Mouse (Mus musculus): ENCODE measurements around the gene Capn7. TPM values are rescaled to one million over a fixed set of nuclear protein-coding genes. Genes with fewer than 3 reads are reported as not detected.

Capn7 gene
- total RNA-seq, 4 experiments from 2014 or later = 30.4 to 33.8 (median 31.8) TPM

DNA sequence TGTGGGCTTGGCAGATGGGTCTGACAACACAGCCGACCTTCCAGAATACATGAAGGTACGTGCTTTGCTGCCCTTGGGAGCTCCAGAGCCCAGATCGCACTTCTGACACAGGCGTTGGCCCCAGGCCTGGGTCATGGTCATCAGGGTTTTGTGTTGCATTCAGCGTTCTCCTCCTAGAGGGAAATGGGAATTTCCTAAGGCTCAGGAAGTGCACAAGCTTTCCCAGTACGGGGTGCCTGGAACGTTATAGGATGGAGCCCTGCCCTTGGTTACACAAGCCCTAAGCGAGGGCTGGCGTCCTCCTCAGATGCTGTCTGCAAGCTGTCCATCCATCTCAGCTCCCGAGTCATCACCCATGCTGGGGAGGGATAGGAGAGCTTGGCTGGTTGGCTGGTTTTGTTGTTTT lies 76.2 kb downstream of the Capn7 start:
- DNase-seq (ENCODE audit: low spot score in 2 of 2) = no peak

- no peak for DNase-seq (ENCODE audit: low spot score in 2 of 2)
Observed at GRCm38 (mm10) chr14:31413475-31414086, 77.1 kb downstream of the Capn7 start.

DNA sequence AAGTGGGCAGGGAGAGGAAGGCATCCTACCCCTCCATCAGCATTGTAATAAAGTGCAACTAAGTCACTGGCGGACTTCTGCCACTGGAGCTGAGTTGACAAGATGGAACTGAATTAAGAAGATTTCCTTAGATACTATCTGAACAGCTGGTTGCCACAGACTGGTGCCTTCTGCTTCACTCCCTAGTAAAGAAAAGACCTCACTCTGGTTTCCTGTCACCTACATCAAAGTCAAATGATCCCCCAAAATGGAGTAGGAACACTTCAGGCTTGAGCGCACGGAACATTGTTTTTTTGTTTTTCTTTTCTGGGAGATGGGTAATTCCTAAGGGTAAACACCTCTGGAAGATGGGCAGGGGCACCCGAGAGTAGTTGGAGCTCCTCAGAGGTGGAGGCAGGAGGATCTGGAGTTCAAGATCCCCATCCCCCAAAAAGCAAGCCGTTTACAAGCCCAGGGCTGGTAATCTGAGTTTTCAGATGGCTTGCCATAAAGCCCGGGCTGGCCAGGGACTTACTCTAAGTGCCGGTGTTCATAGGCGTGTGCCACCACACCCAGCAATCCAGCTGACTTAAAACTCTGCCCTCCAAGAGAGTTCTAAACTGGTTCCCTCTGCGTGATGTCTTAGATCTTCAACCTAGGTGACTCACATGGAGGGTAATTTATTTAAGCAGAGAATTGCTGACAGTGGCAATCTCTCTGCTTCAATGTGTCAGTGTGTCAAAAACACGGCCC lies 78.0 kb downstream of the Capn7 start:
- DNase-seq (ENCODE audit: low spot score in 2 of 2) = no peak

DNA sequence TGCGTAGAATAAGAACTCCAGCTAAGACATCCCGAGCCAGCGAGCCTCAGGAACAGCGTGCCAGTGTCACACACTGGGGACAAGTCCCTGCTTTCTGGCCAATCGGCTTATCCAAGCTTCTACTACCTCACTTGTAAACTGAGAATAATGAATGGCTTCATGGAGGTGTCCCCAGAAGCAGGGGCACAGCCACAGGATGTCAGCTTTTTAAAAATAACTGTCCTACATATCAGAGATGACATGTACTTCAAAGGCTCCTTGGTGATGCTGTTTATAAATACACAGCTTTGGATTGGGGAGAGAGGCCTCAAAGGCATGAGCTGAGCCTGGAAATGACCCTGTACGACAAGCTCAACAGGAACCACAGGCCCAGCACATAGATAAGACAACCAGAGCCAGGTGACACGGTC lies 78.5 kb downstream of the Capn7 start:
- no peak for DNase-seq (ENCODE audit: low spot score in 2 of 2)

- no peak for DNase-seq (ENCODE audit: low spot score in 2 of 2)
Observed at GRCm38 (mm10) chr14:31416411-31416810, 80.0 kb downstream of the Capn7 start.

DNA sequence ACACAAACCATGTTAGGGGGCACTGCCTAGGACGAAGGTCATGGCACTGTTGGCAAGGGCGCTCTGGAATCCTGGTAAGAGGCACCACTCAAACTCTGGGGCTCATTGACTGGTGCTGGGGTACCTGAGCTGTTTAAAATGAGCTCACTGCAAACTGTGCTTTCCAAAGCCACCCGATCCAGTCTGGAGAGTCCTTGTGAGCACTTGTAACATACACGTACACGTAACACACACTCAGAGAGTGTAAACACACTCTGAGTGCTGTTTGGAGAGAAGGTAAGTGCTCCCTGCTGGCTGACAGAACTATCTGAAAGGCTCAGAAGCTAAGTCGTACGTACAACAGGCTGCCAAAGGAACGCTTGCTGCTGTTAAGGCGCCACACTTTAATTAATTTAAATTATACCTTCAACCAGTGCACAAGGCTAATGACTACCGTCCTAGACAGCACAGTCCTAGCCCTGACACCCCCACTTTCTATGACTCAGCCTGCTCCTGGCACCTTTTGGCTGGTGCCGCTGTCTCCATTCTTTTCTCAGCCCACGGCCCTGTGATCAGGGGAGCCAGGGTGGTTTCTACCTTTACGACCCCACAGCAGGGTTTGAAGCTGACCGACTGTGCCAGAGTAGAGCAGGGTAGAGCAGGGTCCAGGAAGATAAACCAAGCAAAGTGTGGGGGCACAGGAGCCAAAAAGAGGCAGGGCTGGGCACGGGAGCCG lies 80.6 kb downstream of the Capn7 start:
- DNase-seq (ENCODE audit: low spot score in 2 of 2) = no peak

- no peak for DNase-seq (ENCODE audit: low spot score in 2 of 2)
Observed at GRCm38 (mm10) chr14:31419279-31419678, 82.8 kb downstream of the Capn7 start.

- DNase-seq (ENCODE audit: low spot score in 2 of 2) = no peak
Observed at GRCm38 (mm10) chr14:31420135-31420534, 83.7 kb downstream of the Capn7 start.

- DNase-seq (ENCODE audit: low spot score in 2 of 2) = no peak
Observed at GRCm38 (mm10) chr14:31420562-31420961, 84.1 kb downstream of the Capn7 start.

GRCm38 (mm10) chr14:31420985-31421384 lies 84.5 kb downstream of the Capn7 start:
- DNase-seq (ENCODE audit: low spot score in 2 of 2) = no peak

Other genes starting within 250 kb of the Capn7 start
- 10 to 100 TPM; 26.5 to 30.6 (median 28.0) TPM for gene Smim4, start 207.7 kb upstream of the Capn7 start, total RNA-seq (2022)
- gene Nt5dc2, start 205.6 kb upstream of the Capn7 start, total RNA-seq (2022) = 1 to 10 TPM; 3.0 to 4.1 (median 3.8) TPM
- gene Stab1, start 168.0 kb upstream of the Capn7 start, total RNA-seq (2022) = 10 to 100 TPM; 18.7 to 28.1 (median 22.2) TPM
- 10 to 100 TPM; 19.5 to 22.6 (median 19.7) TPM for gene Tnnc1, start 128.3 kb upstream of the Capn7 start, total RNA-seq (2022)
- gene Nisch, start 119.7 kb upstream of the Capn7 start, total RNA-seq (2022) = 100 to 1,000 TPM; 363 to 424 (median 392) TPM
- 1 to 10 TPM; 5.0 to 6.0 (median 5.7) TPM for gene Sema3g, start 118.8 kb upstream of the Capn7 start, total RNA-seq (2022)
- 1 to 10 TPM; 5.1 to 6.3 (median 5.7) TPM for gene Phf7, start 85.3 kb upstream of the Capn7 start, total RNA-seq (2022)
- 100 to 1,000 TPM; 131 to 140 (median 137) TPM for gene Bap1, start 85.2 kb upstream of the Capn7 start, total RNA-seq (2022)
- gene Dnah1, start 12.7 kb upstream of the Capn7 start, total RNA-seq (2022) = 1 to 10 TPM; 4.9 to 7.0 (median 5.6) TPM
- 10 to 100 TPM; 44.6 to 70.2 (median 56.1) TPM for gene Sh3bp5, start 99.4 kb downstream of the Capn7 start, total RNA-seq (2022)
- gene Eaf1, start 157.8 kb downstream of the Capn7 start, total RNA-seq (2022) = 10 to 100 TPM; 12.5 to 16.6 (median 13.3) TPM
- gene Mettl6, start 158.4 kb downstream of the Capn7 start, total RNA-seq (2022) = 10 to 100 TPM; 30.8 to 37.8 (median 34.0) TPM

Data from left cerebral cortex, adult 8-10 months (tissue).